Mouse (Mus musculus) G1E-ER4 (cell line): ENCODE results near the gene Abhd6. TPM values are rescaled to one million over a fixed set of nuclear protein-coding genes. Genes with fewer than 3 reads are reported as not detected.

Experiments used
- GATA1 ChIP-seq: IDR thresholded peaks from one replicate; pipeline ENCODE4 v1.8.0; 2012; ENCODE audit warnings: low read length, inconsistent platforms
- polyA plus RNA-seq: library from polyadenylated mRNA; stranded (reverse); fragments of >175 nt; gene quantifications from 2 replicates; pipeline ENCODE4 v1.2.3, GENCODE M21; 2012

The Abhd6 gene
- polyA plus RNA-seq, result not detected in 2 replicates

- no peak for TF ChIP-seq GATA1
These were observed at the start of gene Abhd6 for GRCm38 (mm10) chr14:8002432-8003092. Abhd6 (plus strand) TSS chr14:8002902.

- TF ChIP-seq GATA1, result no peak
These were observed 48.6 kb upstream of the Abhd6 start for GRCm38 (mm10) chr14:7954071-7954471.

GRCm38 (mm10) chr14:7956427-7956826 is 46.3 kb upstream of the Abhd6 start:
- TF ChIP-seq GATA1, result no peak

- no peak for TF ChIP-seq GATA1
These were observed 45.7 kb upstream of the Abhd6 start, which contains the start of gene Gm45521 for GRCm38 (mm10) chr14:7957049-7957448. Gm45521 (plus strand) TSS chr14:7957288.

- TF ChIP-seq GATA1, result no peak
These were observed 42.1 kb upstream of the Abhd6 start for GRCm38 (mm10) chr14:7960616-7961015.

GRCm38 (mm10) chr14:7961714-7962113 is 41.0 kb upstream of the Abhd6 start:
- TF ChIP-seq GATA1, result no peak

- no peak for TF ChIP-seq GATA1
These were observed 40.1 kb upstream of the Abhd6 start for GRCm38 (mm10) chr14:7962626-7963025.

GRCm38 (mm10) chr14:7963160-7963559 is 39.5 kb upstream of the Abhd6 start:
- TF ChIP-seq GATA1, result no peak

GRCm38 (mm10) chr14:7964219-7964889 is 38.3 kb upstream of the Abhd6 start:
- TF ChIP-seq GATA1, result no peak

- TF ChIP-seq GATA1, result no peak
These were observed 30.7 kb upstream of the Abhd6 start for GRCm38 (mm10) chr14:7971889-7972493.

GRCm38 (mm10) chr14:7974643-7975042 is 28.1 kb upstream of the Abhd6 start:
- TF ChIP-seq GATA1, result no peak

GRCm38 (mm10) chr14:7975177-7975576 is 27.5 kb upstream of the Abhd6 start:
- no peak for TF ChIP-seq GATA1

- no peak for TF ChIP-seq GATA1
These were observed 25.2 kb upstream of the Abhd6 start for GRCm38 (mm10) chr14:7977471-7977870.

GRCm38 (mm10) chr14:7978183-7978582 is 24.5 kb upstream of the Abhd6 start:
- no peak for TF ChIP-seq GATA1

GRCm38 (mm10) chr14:7981226-7981625 is 21.5 kb upstream of the Abhd6 start:
- TF ChIP-seq GATA1, result no peak

GRCm38 (mm10) chr14:7986913-7987312 is 15.8 kb upstream of the Abhd6 start:
- TF ChIP-seq GATA1, result no peak

GRCm38 (mm10) chr14:7989371-7989770 is 13.3 kb upstream of the Abhd6 start:
- no peak for TF ChIP-seq GATA1

GRCm38 (mm10) chr14:7989961-7990360 is 12.7 kb upstream of the Abhd6 start:
- TF ChIP-seq GATA1, result no peak
